Mouse (Mus musculus) bone marrow, adult 2 months (tissue): ENCODE results near the gene Slc35b3.

Experiments used
- CTCF ChIP-seq: fragments of 200-500 bp; IDR thresholded peaks from 2 replicates; pipeline ENCODE4 v1.5.1; 2011; ENCODE audit warnings: low read length, control low read depth; ENCODE audit not compliant: control insufficient read depth, insufficient read depth
- POLR2A ChIP-seq: fragments of 200-500 bp; IDR thresholded peaks from 2 replicates; pipeline ENCODE4 v1.6.1; 2011; ENCODE audit warnings: low read depth, mild to moderate bottlenecking, control low read depth, low read length, borderline replicate concordance; ENCODE audit not compliant: control insufficient read depth

DNA sequence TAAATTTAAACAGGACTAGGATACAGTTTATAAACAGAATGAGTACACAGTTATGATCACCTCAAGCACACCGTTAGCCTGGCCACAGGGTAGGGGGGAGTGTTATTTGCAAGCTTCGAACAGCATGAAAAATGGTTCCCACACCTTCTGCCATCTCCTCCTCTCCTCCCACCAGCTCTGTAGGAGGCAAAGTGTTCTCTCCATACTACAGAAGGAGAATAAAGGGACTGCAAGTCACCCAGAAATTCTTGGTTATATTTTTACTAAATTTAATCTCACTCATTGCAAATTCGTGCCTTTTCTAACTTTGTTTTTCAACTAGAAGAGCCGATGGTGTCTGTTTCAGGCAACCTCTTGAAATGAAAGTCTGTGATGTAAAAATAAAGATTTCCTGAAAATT, 18.9 kb downstream of the Slc35b3 start:
- TF ChIP-seq POLR2A (no peak), CTCF (no peak)
